Mouse (Mus musculus) megakaryocyte, embryonic 14.5 days (primary cell): ENCODE measurements at regions not wholly inside any gene's neighbourhood (a gene's known extent, or its start where the extent isn't known, plus 50 kb on each side); places are given as distances from the start of the nearest gene placed in this dataset.

Experiments used
- FLI1 ChIP-seq: IDR thresholded peaks from 2 replicates; pipeline ENCODE4 v1.6.1; 2012; ENCODE audit warnings: low read length, inconsistent platforms, mixed read lengths
- GATA1 ChIP-seq: IDR thresholded peaks from 3 replicates; pipeline ENCODE4 v1.6.1; 2012; ENCODE audit warnings: mixed read lengths, low read length, inconsistent platforms, borderline replicate concordance

- TF ChIP-seq GATA1 (no peak), FLI1 (no peak)
These were observed 339.8 kb downstream of the Rps24 start for GRCm38 (mm10) chr14:24826471-24827337.
